Mouse (Mus musculus): ENCODE measurements at regions not wholly inside any gene's neighbourhood (a gene's known extent, or its start where the extent isn't known, plus 50 kb on each side); places are given as distances from the start of the nearest gene placed in this dataset.

GRCm38 (mm10) chr3:91155756-91156155 is 65.2 kb upstream of the 9130204L05Rik start:
- in situ Hi-C loops (cut with MboI, MseI): loop anchor here in 1 of 2 experiments (5.0 kb wide), 1 partner anchor 313 kb away; no protein-coding TSS in a partner anchor

Measured in T-helper 17 cell (primary cell).